Mouse (Mus musculus): ENCODE measurements at regions not wholly inside any gene's neighbourhood (a gene's known extent, or its start where the extent isn't known, plus 50 kb on each side); places are given as distances from the start of the nearest gene placed in this dataset.

DNA sequence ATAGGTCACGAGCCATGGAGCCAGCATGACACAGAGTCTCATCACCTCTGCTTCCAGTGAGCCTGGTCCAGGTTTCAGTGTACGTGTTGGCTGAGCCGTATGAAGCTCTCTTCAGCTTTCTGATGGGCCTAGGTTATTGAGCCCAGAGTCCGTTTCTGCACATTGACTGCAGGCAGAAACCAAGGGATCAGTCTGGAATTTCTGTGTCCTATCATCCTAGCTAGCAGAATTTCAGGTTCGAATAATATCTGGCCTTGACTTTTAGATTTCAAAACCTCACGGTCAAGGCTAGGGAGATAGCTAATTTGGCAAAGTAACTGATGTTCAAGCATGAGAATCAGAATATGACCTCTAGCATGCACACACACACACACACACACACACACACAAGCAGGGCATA is 156.0 kb upstream of the Gm3448 start:
- no peak for ATAC-seq (ENCODE audit: insufficient number of reproducible peaks, low FRiP score, low TSS enrichment, low read depth)
- WGBS, result 88% methylated on average over 6 of the region's 6 CpGs
- Histone ChIP-seq H3K4me3 (ENCODE audit: low read depth, low read length) (no peak overlapping the region), H3K4me1 (ENCODE audit: control insufficient read depth, insufficient read depth, low read length) (peaks cover 10% of the 10 kb centered on the region), H3K4me2 (ENCODE audit: low read depth, severe bottlenecking) (no peak overlapping the region), H3K27ac (replicated peaks; ENCODE audit: low read depth, low read length) (no peak overlapping the region), H3K36me3 (ENCODE audit: control insufficient read depth, insufficient read depth, low read length) (no peaks in the 10 kb centered on the region), H3K9ac (ENCODE audit: low read length) (no peak overlapping the region), H3K9me3 (ENCODE audit: control insufficient read depth, low read length) (no peaks in the 10 kb centered on the region; the same call in 1 of the 2 replicates), H3K27me3 (ENCODE audit: control insufficient read depth, insufficient read depth, low read length) (no peaks in the 10 kb centered on the region)
- DNase-seq (ENCODE audit: low spot score), result no peak

DNA sequence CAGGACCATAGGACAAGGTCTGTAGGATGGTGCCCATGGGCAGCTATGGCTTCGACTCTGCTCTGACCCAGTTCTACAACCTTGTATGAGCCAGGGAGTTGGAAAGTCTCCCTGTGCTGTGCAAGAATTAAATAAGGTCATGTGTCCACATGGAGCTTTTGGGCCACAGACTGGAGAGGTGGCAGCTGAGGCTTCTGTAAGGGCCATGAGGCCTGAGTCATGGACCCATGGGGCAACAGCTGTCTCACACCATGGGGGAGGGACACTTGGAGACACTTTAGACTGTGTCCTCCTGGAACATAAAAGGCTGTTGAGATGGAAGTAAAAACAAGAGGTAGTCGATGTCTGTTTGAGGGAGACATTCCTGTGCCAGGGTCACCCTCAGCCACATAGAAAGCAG is 154.5 kb upstream of the Gm3448 start:
- no peaks in the 10 kb centered on the region for H3K27me3 ChIP-seq (ENCODE audit: control insufficient read depth, insufficient read depth, low read length)
- H3K4me2 ChIP-seq (ENCODE audit: low read depth, severe bottlenecking), result no peak overlapping the region
- H3K27ac ChIP-seq (replicated peaks; ENCODE audit: low read depth, low read length), result no peak overlapping the region
- H3K9ac ChIP-seq (ENCODE audit: low read length), result no peak overlapping the region
- peaks cover 10% of the 10 kb centered on the region for H3K4me1 ChIP-seq (ENCODE audit: control insufficient read depth, insufficient read depth, low read length)
- H3K36me3 ChIP-seq (ENCODE audit: control insufficient read depth, insufficient read depth, low read length), result no peaks in the 10 kb centered on the region
- WGBS, result 83% methylated on average over 2 of the region's 2 CpGs
- no peak overlapping the region for H3K4me3 ChIP-seq (ENCODE audit: low read depth, low read length)
- no peak for ATAC-seq (ENCODE audit: insufficient number of reproducible peaks, low FRiP score, low TSS enrichment, low read depth)
- no peak for DNase-seq (ENCODE audit: low spot score)
- H3K9me3 ChIP-seq (ENCODE audit: control insufficient read depth, low read length), result no peaks in the 10 kb centered on the region; the same call in 1 of the 2 replicates

- Histone ChIP-seq H3K9ac (ENCODE audit: low read length) (no peak overlapping the region), H3K27me3 (ENCODE audit: control insufficient read depth, insufficient read depth, low read length) (no peaks in the 10 kb centered on the region), H3K27ac (replicated peaks; ENCODE audit: low read depth, low read length) (no peak overlapping the region), H3K36me3 (ENCODE audit: control insufficient read depth, insufficient read depth, low read length) (no peaks in the 10 kb centered on the region), H3K4me1 (ENCODE audit: control insufficient read depth, insufficient read depth, low read length) (peaks cover 10% of the 10 kb centered on the region), H3K4me3 (ENCODE audit: low read depth, low read length) (no peak overlapping the region), H3K4me2 (ENCODE audit: low read depth, severe bottlenecking) (no peak overlapping the region), H3K9me3 (ENCODE audit: control insufficient read depth, low read length) (no peaks in the 10 kb centered on the region; the same call in 1 of the 2 replicates)
- WGBS, result 6% methylated on average over 7 of the region's 7 CpGs
- DNase-seq (ENCODE audit: low spot score), result peak; percentile 62
- ATAC-seq (ENCODE audit: insufficient number of reproducible peaks, low FRiP score, low TSS enrichment, low read depth), result peak; percentile 78
These were observed 153.6 kb upstream of the Gm3448 start for GRCm38 (mm10) chr17:15194894-15195461.

DNA sequence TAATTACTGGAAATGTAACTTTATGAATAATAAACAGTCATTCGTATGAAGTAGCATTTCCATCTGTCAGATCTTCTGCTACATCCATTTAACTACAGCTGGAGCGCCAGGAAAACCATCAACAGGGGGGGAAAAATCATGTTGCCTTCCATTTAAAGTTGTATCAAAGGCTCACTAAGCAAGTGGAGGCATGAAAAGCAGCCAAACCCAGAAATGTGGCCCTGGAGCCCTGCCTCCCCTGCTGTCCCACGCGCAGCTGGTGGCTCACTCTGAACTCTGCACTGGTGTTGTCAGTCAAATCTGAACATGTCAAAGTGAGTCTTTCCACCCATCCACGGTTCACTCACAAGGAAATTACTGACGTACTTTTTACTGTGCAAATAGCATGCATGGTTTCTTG is 152.5 kb upstream of the Gm3448 start:
- no peaks in the 10 kb centered on the region for H3K36me3 ChIP-seq (ENCODE audit: control insufficient read depth, insufficient read depth, low read length)
- H3K27me3 ChIP-seq (ENCODE audit: control insufficient read depth, insufficient read depth, low read length), result no peaks in the 10 kb centered on the region
- 73% methylated on average over 6 of the region's 6 CpGs for WGBS
- H3K4me3 ChIP-seq (ENCODE audit: low read depth, low read length), result no peak overlapping the region
- H3K4me2 ChIP-seq (ENCODE audit: low read depth, severe bottlenecking), result no peak overlapping the region
- peaks cover 10% of the 10 kb centered on the region for H3K4me1 ChIP-seq (ENCODE audit: control insufficient read depth, insufficient read depth, low read length)
- ATAC-seq (ENCODE audit: insufficient number of reproducible peaks, low FRiP score, low TSS enrichment, low read depth) (no peak), DNase-seq (ENCODE audit: low spot score) (no peak)
- H3K9ac ChIP-seq (ENCODE audit: low read length), result no peak overlapping the region
- H3K9me3 ChIP-seq (ENCODE audit: control insufficient read depth, low read length), result no peaks in the 10 kb centered on the region; the same call in 1 of the 2 replicates
- no peak overlapping the region for H3K27ac ChIP-seq (replicated peaks; ENCODE audit: low read depth, low read length)

DNA sequence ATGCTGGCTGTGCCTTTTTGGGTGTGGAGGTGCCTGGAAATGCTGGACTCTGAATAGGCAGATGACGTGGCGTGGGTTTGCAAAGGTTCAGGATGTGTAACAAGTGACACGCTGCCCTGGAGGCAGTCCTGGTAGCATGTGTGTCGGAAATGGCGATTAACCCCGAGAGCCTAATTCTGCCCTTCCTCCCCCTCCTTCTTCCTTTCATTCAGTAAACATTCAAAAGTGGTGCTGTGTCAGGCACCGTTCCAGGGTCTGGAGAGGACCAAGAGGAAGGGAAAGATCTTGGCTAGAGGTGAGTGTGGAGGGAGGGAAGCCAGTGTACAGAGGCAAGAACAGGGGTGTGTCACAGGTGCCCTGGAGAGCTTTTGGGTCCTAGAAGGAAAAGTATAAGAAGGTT is 151.5 kb upstream of the Gm3448 start:
- H3K4me3 ChIP-seq (ENCODE audit: low read depth, low read length), result no peak overlapping the region
- H3K27me3 ChIP-seq (ENCODE audit: control insufficient read depth, insufficient read depth, low read length), result no peaks in the 10 kb centered on the region
- no peaks in the 10 kb centered on the region for H3K9me3 ChIP-seq (ENCODE audit: control insufficient read depth, low read length)
- no peak overlapping the region for H3K4me2 ChIP-seq (ENCODE audit: low read depth, severe bottlenecking)
- H3K4me1 ChIP-seq (ENCODE audit: control insufficient read depth, insufficient read depth, low read length), result peaks cover 10% of the 10 kb centered on the region
- WGBS, result 59% methylated on average over 7 of the region's 7 CpGs
- H3K9ac ChIP-seq (ENCODE audit: low read length), result no peak overlapping the region
- DNase-seq (ENCODE audit: low spot score) (no peak), ATAC-seq (ENCODE audit: insufficient number of reproducible peaks, low FRiP score, low TSS enrichment, low read depth) (no peak)
- no peak overlapping the region for H3K27ac ChIP-seq (replicated peaks; ENCODE audit: low read depth, low read length)
- no peaks in the 10 kb centered on the region for H3K36me3 ChIP-seq (ENCODE audit: control insufficient read depth, insufficient read depth, low read length)

GRCm38 (mm10) chr17:15185217-15185616 is 143.9 kb upstream of the Gm3448 start:
- WGBS, result 6% methylated on average over 5 of the region's 5 CpGs
- H3K9ac ChIP-seq (ENCODE audit: low read length), result no peak overlapping the region
- no peaks in the 10 kb centered on the region for H3K4me1 ChIP-seq (ENCODE audit: control insufficient read depth, insufficient read depth, low read length)
- no peak for DNase-seq (ENCODE audit: low spot score)
- no peak overlapping the region for H3K4me2 ChIP-seq (ENCODE audit: low read depth, severe bottlenecking)
- no peak overlapping the region for H3K4me3 ChIP-seq (ENCODE audit: low read depth, low read length)
- H3K27ac ChIP-seq (replicated peaks; ENCODE audit: low read depth, low read length), result no peak overlapping the region
- no peaks in the 10 kb centered on the region; the same call in 1 of the 2 replicates for H3K9me3 ChIP-seq (ENCODE audit: control insufficient read depth, low read length)
- no peaks in the 10 kb centered on the region for H3K27me3 ChIP-seq (ENCODE audit: control insufficient read depth, insufficient read depth, low read length)
- no peaks in the 10 kb centered on the region for H3K36me3 ChIP-seq (ENCODE audit: control insufficient read depth, insufficient read depth, low read length)
- ATAC-seq (ENCODE audit: insufficient number of reproducible peaks, low FRiP score, low TSS enrichment, low read depth), result no peak; the same call in 1 of the 2 replicates

DNA sequence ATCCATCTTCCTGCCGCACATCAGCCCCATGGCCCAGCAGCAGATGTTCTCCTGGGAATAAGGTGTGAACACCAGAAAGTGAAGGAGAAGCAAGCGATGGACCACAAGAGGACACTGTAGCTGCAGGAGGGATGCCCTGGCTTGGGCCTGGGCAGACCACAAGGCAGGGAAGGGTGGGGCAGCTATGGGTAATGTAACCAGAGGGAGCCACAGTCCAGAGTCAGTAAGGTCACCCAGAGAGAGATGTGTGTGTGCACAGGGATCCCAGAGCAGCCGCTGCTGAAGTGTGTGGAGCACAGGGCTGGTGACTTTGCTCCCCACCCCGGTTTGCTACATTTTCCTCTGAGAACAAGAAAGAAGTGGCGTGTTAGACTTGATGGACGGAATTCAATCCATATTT is 142.5 kb upstream of the Gm3448 start:
- no peaks in the 10 kb centered on the region for H3K27me3 ChIP-seq (ENCODE audit: control insufficient read depth, insufficient read depth, low read length)
- no peak overlapping the region for H3K9ac ChIP-seq (ENCODE audit: low read length)
- no peak overlapping the region for H3K4me2 ChIP-seq (ENCODE audit: low read depth, severe bottlenecking)
- no peaks in the 10 kb centered on the region for H3K4me1 ChIP-seq (ENCODE audit: control insufficient read depth, insufficient read depth, low read length)
- ATAC-seq (ENCODE audit: insufficient number of reproducible peaks, low FRiP score, low TSS enrichment, low read depth) (no peak), DNase-seq (ENCODE audit: low spot score) (no peak)
- no peaks in the 10 kb centered on the region; the same call in 1 of the 2 replicates for H3K9me3 ChIP-seq (ENCODE audit: control insufficient read depth, low read length)
- no peak overlapping the region for H3K4me3 ChIP-seq (ENCODE audit: low read depth, low read length)
- 70% methylated on average over 6 of the region's 6 CpGs for WGBS
- no peak overlapping the region for H3K27ac ChIP-seq (replicated peaks; ENCODE audit: low read depth, low read length)
- H3K36me3 ChIP-seq (ENCODE audit: control insufficient read depth, insufficient read depth, low read length), result no peaks in the 10 kb centered on the region

GRCm38 (mm10) chr17:15182105-15182504 is 140.8 kb upstream of the Gm3448 start:
- DNase-seq (ENCODE audit: low spot score), result no peak
- H3K4me1 ChIP-seq (ENCODE audit: control insufficient read depth, insufficient read depth, low read length), result no peaks in the 10 kb centered on the region
- H3K27ac ChIP-seq (replicated peaks; ENCODE audit: low read depth, low read length), result no peak overlapping the region
- no peaks in the 10 kb centered on the region for H3K36me3 ChIP-seq (ENCODE audit: control insufficient read depth, insufficient read depth, low read length)
- H3K9ac ChIP-seq (ENCODE audit: low read length), result no peak overlapping the region
- 47% methylated on average over 4 of the region's 4 CpGs for whole genome bisulfite sequencing
- no peaks in the 10 kb centered on the region for H3K27me3 ChIP-seq (ENCODE audit: control insufficient read depth, insufficient read depth, low read length)
- H3K4me2 ChIP-seq (ENCODE audit: low read depth, severe bottlenecking), result no peak overlapping the region
- H3K9me3 ChIP-seq (ENCODE audit: control insufficient read depth, low read length), result no peaks in the 10 kb centered on the region; the same call in 1 of the 2 replicates
- no peak for ATAC-seq (ENCODE audit: insufficient number of reproducible peaks, low FRiP score, low TSS enrichment, low read depth)
- H3K4me3 ChIP-seq (ENCODE audit: low read depth, low read length), result no peak overlapping the region

Data from limb, embryonic 11.5 days (tissue).